Mouse (Mus musculus) olfactory bulb, adult 2 months (tissue): Measurements from ENCODE around the gene Gm21972. TPM values are rescaled to one million over a fixed set of nuclear protein-coding genes. Genes with fewer than 3 reads are reported as not detected.

ENCODE experiments used
- H3K27ac ChIP-seq: fragments of 200-500 bp; 2 replicates; pipeline ENCODE4 v1.5.1; 2012; ENCODE audit warnings: low read depth, low read length; ENCODE audit not compliant: insufficient read depth
- H3K4me1 ChIP-seq: fragments of 200-500 bp; 2 replicates; pipeline ENCODE4 v1.6.1; 2012; ENCODE audit warnings: low read length; ENCODE audit not compliant: control insufficient read depth, insufficient read depth
- H3K4me3 ChIP-seq: fragments of 200-500 bp; 2 replicates; pipeline ENCODE4 v1.5.1; 2012; ENCODE audit warnings: mild to moderate bottlenecking, low read depth, low read length, moderate library complexity; ENCODE audit not compliant: insufficient read depth
- CTCF ChIP-seq: fragments of 200-500 bp; IDR thresholded peaks from 2 replicates; pipeline ENCODE4 v1.5.1; 2012; ENCODE audit warnings: low read depth, mild to moderate bottlenecking, low read length, moderate library complexity; ENCODE audit not compliant: insufficient read depth
- POLR2A ChIP-seq: fragments of 200-500 bp; IDR thresholded peaks from 2 replicates; pipeline ENCODE4 v1.6.1; 2012; ENCODE audit warnings: mild to moderate bottlenecking, low read depth, low read length, moderate library complexity; ENCODE audit not compliant: insufficient read depth
- WGBS: fragments of 180-500 bp; shearing (Covaris S2); methylation state at CpG from one replicate; pipeline ENCODE4 v1.1.7; 2018; 5-methylcytosine and 5-hydroxymethylcytosine counted together
- polyA plus RNA-seq: library from polyadenylated mRNA; stranded (reverse); fragments of >200 nt; gene quantifications from 2 replicates; pipeline ENCODE4 v1.2.4, GENCODE M21; 2012; ENCODE audit warnings: low replicate concordance; ENCODE audit not compliant: missing spikeins, insufficient read depth, insufficient read length

The Gm21972 gene
- polyA plus RNA-seq, 1 experiment = not detected

DNA sequence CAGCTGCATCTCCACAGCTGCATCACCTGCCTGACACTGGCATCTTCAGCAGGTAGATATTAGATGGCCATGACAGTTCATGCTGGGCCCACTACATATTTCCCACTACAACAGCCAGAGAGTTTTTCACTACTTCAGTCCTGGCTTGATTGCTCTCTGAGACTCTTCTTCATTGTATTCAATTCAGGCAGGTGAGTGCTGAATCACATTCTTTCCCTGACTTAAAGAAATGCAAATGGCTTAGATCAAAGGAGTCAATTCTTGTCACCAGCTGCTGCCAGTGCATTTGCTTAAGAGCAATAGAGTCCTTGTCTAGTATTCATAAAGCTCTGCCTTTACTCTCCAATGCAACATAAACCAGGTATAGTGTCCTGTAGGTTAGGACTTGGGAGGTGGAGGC lies 67.9 kb downstream of the Gm21972 start:
- Histone ChIP-seq H3K27ac (no peak overlapping the region), H3K4me3 (no peak overlapping the region), H3K4me1 (no peaks in the 10 kb centered on the region)
- no peak for TF ChIP-seq CTCF
- TF ChIP-seq POLR2A = no peak

DNA sequence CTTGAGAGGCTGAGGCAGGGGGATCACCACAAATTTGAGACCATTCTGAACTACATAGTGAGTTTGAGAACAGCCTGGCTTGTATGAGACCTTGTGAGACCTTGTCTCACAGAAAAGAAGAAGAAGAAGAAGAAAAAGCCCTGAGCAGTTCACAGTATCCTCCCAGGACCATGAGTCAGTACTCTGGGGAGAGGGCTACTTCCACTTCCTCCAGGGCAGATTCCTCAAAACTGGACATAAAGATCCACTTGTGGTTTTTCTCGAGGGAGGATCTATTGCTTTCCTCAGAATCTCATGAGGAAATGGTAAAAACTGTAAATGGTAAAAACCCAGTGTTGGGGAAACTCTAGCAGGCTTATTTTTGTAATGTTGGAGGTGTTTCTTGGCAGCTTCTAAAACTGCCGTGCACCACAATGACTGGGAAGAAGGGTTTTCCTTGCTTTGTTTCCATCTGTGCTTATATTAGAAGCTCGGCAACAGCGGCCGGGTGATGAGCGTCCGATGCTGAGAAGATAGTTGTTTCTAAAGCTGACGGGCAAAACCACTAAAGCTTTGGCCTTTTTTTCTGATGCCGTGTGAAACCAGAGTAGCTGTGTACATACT lies 69.3 kb downstream of the Gm21972 start:
- Histone ChIP-seq H3K27ac (no peak overlapping the region), H3K4me1 (no peaks in the 10 kb centered on the region), H3K4me3 (no peak overlapping the region)
- WGBS = 54% methylated on average over 9 of the region's 9 CpGs
- TF ChIP-seq POLR2A (no peak), CTCF (no peak)

DNA sequence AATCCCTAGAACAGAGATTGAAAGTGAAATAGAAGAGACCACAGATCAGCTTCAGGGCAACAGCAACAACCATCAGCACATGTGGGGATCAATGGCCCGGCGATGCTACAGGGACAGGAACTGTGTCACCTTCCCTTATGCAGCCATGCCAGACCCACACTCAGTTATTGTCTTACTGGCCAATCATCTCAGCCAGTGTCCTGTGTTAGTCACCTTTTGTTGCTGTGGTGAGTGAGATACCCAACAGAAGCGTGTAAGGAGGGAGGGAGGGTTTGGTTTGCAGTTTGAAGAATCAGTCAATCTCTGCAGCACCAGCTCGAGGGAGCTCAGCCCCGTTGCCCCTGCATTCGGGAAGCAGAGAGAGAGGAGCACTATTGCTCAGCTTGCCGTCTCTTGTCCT lies 77.2 kb downstream of the Gm21972 start:
- Histone ChIP-seq H3K4me3 (no peak overlapping the region), H3K4me1 (no peaks in the 10 kb centered on the region), H3K27ac (no peak overlapping the region)
- WGBS = 86% methylated on average over 7 of the region's 7 CpGs
- no peak for TF ChIP-seq POLR2A
- no peak for TF ChIP-seq CTCF

DNA sequence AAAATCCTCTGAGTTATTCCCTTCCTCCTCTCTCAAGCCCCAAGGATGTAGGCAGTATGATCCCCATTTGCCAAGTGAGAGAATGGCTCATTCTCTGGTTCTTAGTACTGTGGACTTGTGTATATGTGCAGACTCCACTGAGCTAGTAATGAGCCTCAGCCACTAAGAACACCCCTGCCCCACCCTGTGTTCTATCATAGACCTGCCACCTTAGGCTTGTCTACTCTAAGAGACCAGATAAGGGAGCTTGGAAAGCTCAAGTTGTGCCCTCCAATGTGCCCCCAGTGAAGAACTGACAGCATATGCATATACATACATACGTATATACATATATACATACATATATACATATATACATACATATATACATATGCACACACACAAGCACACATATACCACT lies 78.1 kb downstream of the Gm21972 start:
- Histone ChIP-seq H3K4me3 (no peak overlapping the region), H3K4me1 (no peaks in the 10 kb centered on the region), H3K27ac (no peak overlapping the region)
- TF ChIP-seq POLR2A = no peak
- no peak for TF ChIP-seq CTCF
- 100% methylated on average over 1 of the region's 1 CpGs for WGBS

Other genes starting within 250 kb of the Gm21972 start
- not detected in 2 replicates for gene Itm2c, start 239.4 kb upstream of the Gm21972 start, polyA plus RNA-seq
- not detected in 2 replicates for gene 4933407L21Rik, start 205.2 kb upstream of the Gm21972 start, polyA plus RNA-seq
- gene Gpr55, start 172.6 kb upstream of the Gm21972 start, polyA plus RNA-seq = not detected in 2 replicates
- not detected in 2 replicates for gene Spata3, start 116.8 kb upstream of the Gm21972 start, polyA plus RNA-seq
- gene 2810459M11Rik, start 87.8 kb upstream of the Gm21972 start, polyA plus RNA-seq = not detected in 2 replicates
- 97.9 TPM in 1 of 2 replicates, not detected in the other for gene Psmd1, start 69.2 kb upstream of the Gm21972 start, polyA plus RNA-seq
- not detected in 2 replicates for gene Htr2b, start 21.7 kb upstream of the Gm21972 start, polyA plus RNA-seq
- not detected in 2 replicates for gene Armc9, start 21.1 kb downstream of the Gm21972 start, polyA plus RNA-seq
- gene B3gnt7, start 169.2 kb downstream of the Gm21972 start, polyA plus RNA-seq = not detected in 2 replicates
- 269 and 776 TPM in 2 replicates for gene Ncl, start 225.8 kb downstream of the Gm21972 start, polyA plus RNA-seq